Mouse (Mus musculus): ENCODE data around the gene Itpr1. TPM values are rescaled to one million over a fixed set of nuclear protein-coding genes. Genes with fewer than 3 reads are reported as not detected.

Gene Itpr1
- polyA plus RNA-seq, 1 experiment: 4.4 TPM

DNA sequence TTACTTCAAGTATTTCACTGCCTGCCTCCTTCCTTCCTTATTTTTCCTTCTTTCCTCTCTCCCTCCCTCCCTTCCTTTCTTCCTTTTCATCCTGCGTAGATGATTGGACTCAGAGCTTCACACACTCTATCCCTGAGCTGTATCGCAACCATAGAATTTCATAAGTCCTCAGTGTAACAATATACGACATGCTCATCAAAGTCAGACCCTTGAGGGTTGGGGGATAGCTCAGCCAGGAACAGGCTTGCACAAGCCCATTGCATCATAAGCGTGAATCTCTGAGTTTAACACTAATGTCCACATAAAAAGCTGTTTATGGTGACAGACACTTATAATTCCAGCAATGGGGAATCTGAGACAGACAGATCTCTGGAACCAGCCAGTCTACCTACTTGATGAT lies 385.8 kb downstream of the Itpr1 start:
- 92% methylated on average over 4 of the region's 4 CpGs for WGBS
- DNase-seq (ENCODE audit: low read depth, low spot score): no peak

DNA sequence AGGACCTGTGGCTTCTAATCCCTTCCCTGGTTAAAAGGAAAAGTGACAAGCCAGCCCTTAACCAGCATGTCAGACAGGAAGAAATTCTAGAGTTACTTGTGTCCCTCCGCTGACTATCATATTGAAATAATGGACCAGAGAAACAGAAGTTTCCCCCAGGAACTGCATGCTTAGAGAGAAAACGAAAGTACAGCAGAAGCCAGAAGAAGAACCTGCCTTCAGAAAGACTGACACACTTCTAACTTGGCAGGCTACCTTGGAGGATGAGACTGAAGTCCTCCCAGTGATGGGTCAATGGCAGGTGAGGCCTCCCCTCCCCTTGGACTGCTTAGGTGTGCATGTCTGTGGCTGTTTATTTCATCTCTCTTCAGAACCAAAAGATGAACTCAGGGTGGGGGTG lies 386.4 kb downstream of the Itpr1 start:
- no peak for DNase-seq (ENCODE audit: low read depth, low spot score)
- 82% methylated on average over 2 of the region's 2 CpGs for WGBS

Other genes with a start within 250 kb of the Itpr1 start
- gene Setmar, start 148.1 kb upstream of the Itpr1 start, polyA plus RNA-seq (2012; rRNA removed): 2.7 and 2.8 TPM in 2 replicates
- gene Sumf1, start 27.5 kb upstream of the Itpr1 start, polyA plus RNA-seq (2012; rRNA removed): 17.0 and 24.4 TPM in 2 replicates